Mouse (Mus musculus) erythroblast, adult 5-6 weeks (primary cell): ENCODE results near the gene Ccdc155. TPM values are rescaled to one million over a fixed set of nuclear protein-coding genes. Genes with fewer than 3 reads are reported as not detected.

Experiments
- ATAC-seq: replicated peaks from 2 replicates; pipeline ENCODE4 v1.8.0; 2016; ENCODE audit warnings: moderate number of reproducible peaks, mild to moderate bottlenecking, moderate TSS enrichment, inconsistent platforms; ENCODE audit not compliant: poor library complexity, low FRiP score, severe bottlenecking
- total RNA-seq, 2 experiments: library from RNA; stranded (forward) in 1 of 2; stranded (reverse) in 1 of 2; fragments of 150-400 nt in 1 of 2; fragments of 200-764, 138-1000 nt in 1 of 2; gene quantifications; 2 replicates each; pipeline versions ENCODE4 v1.2.3 to v1.2.4; 2015 to 2017; ENCODE audit warnings: low replicate concordance in 2 of 2

The Ccdc155 gene
- total RNA-seq, 2 experiments from 2014 or later = not detected

DNA sequence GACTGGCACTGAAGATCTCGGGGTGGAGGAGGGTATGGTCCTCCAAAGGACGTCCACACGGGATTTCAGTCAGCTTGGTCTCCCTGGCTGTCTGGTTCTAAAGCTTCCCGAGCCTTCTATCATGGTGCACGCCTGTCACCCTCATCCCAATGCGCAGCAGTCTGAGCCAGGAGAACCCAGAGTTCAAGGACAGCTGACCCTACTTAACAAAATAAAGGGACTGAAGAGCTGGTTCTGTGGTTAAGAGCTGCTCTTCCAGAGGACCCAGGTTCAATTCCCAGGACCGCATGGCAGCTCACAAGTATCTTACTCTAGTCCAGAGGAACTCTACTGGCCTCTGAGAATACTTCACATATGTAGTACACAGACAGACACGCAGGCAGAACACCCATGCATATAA is 24.4 kb upstream of the Ccdc155 start:
- no peak for ATAC-seq

DNA sequence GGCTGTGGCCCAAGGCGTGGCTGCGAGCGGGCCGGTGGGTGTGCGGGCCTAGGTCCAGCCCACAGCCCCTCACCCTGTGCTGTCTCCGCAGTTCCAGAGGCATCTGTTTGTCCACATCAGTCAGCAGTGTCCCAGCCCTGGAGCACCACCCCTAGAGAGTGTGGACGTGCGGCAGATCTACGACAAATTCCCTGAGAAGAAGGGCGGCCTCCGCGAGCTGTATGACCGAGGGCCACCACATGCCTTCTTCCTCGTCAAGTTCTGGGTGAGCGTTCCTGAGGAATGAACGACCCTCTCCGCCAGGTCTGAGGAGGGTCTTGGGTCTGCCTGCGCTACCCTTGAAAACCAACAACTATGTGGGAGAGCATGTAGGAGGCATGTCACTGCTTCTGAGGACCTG is 23.9 kb upstream of the Ccdc155 start:
- no peak for ATAC-seq

DNA sequence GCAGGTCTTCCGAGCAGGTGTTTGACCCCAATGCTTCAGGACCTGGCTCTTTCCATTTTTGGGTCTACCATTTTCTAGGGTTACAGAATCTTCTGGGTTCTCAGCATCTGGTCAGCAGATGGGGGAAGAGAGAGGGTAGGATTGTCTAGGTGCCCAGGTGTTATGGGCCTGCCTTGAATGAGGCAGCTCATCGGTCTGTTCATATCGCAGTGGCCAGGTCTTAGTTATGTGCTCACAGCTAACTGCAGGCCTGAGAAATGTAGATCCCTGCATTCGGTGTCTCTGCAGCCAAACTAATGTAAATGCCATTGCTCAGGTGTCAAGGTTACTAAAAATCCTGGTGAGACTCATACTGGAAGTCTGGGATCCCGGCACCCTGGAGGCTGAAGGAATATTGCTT is 21.7 kb upstream of the Ccdc155 start:
- ATAC-seq = no peak

DNA sequence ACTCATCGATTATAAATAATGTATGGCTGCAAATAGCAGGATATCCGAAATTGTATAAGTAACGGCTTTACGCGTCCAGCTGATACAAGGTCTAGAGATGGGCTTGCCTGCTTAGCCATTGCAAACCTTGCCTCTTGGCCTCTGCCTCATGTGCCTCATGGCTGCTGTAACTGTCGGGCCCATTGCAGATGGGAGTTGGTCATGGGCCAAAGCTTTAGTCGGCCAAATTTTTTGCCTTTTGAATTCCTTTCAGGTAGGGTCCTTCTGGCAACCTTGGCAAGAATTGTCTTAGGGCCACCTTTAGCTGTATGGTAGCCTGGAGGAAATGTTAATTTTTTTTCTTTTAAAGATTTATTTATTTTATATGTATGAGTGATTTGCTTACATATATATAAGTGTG is 20.1 kb upstream of the Ccdc155 start:
- no peak for ATAC-seq

DNA sequence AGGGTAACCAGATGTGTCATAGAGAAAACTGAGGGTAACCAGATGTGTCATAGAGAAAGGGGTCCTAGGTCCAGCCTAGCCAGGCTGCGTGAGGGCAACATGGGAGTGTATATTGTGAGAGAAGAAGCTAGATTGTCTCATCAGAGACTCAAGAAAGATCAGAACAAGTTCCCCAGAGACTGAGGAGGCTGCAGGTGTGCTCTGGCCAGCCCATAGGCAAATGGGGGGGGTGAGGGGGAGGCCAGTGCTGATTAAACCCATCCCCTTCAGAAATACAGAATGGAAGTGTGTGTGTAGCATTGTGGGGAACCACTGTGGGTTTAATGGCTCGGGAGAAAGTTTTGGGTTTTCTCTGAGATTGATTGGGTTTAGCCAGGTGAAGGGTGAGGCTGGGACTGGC is 17.0 kb upstream of the Ccdc155 start:
- no peak for ATAC-seq

DNA sequence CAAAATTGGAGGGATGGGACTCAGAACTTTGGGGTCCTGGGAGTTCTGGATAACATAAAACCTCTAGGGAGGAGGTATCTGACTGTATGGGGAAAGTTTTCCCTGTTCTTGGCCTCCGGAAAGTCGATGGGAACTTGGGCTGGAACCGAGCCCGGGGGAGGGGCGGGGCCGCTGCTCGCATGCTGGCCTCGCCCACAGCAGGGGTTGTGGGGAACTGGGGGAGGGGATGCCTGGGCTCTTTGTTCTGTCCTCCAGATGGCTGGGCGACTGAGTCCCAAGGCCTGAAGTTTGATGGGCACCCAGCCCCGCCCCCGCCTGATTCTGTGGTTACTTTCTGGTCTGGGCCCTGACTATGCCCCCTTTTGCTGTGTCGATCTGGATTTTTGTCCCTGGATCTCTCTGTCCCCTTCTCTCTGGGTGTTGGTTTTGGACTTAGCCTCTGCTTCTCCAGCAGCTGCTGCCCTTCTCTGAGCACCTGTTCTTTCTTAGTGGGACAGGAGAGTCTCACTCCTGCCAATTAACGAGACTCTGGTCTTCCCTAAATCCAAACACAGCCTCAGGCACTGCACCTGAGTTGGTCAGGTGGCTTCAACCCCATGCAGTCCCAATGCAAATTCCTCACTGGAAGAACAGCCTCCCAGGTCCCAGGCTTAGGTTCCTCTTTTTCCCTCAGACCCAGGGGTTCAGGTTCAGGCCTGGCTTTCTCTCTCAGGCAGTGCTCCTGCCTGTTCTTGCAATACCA is 11.9 kb upstream of the Ccdc155 start:
- ATAC-seq = no peak

DNA sequence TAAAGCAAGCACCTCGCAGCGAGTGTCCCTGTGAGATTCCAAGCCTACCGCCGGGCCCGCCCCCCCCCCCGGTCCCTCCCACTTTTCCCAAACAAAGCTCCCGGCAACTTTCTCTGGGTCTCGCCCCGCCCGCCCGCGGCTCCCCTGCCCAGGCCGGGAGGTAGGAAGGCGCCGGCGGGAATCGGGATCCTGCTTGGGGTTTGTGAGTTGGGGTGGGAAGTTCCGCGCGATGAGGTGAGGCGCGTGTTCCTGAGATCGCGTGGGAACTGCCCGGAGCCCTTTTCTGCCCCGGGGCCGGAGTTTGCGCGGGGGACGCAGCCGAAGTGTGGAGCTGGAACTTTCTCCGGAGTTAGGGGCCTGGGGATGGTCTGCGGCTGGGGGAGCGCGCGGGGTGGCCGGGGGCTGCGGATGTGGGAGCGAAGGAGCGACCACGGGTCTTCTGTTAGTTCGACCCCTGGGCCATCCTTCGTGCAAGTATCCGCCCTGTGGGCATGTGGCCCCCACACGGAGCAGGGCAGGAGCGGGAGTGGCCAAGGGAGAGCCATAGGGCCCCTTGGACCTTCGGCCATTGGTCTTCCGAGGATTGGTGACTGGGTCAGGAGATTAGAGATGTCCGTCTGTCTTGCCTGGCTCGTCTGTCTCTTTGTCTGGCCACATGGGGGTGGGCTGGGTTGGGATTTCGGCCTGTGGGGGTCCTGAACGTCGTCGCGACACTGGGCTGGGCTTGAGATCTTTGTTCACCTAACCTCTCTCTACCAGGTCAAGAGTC is 11.2 kb upstream of the Ccdc155 start, which contains the start of gene Tead2:
TSS of gene Tead2 (plus strand) at position 81 of the 769 bp plus-strand sequence.
- no peak for ATAC-seq

DNA sequence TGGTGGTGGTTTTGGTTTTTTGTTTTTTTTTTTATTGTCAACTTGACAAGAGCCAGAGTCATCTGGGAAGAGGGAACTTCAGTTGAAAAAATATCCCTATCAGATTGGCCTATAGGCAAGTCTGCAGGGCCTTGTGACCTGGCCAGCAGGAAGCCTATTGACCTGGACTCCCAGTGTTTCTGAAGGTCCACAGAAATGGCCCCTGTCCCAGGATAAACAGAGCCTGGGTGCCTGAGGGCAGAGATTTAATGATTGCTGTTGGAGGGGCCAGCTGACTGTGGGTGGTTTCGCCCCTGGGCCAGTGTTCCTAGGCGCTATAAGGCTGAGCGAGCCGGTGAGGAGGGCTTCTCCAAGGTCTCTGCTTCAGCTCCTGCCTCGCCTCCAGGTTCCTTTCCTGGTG is 9.0 kb upstream of the Ccdc155 start:
- no peak for ATAC-seq

DNA sequence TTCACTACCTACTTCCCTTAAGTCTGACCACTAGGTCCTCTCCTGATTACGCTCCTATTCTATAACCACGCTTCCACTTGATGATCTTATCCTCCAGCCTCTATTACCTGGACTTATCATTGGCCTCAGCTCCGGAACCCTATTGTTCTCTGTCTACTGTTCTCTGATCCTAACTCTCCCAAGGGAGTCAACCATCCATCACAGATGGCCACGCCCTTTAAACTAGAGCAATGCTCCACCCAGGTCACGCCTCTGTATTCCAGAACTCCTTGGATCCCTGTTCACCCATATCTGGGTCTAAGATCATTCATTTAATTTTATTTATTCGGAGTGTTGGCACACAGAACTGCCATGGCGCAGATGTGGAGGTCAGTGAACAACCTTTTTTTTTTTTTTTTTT is 7.7 kb upstream of the Ccdc155 start:
- ATAC-seq = 0 out of 2 replicates have a peak, but pooled peaks have one; percentile 20

DNA sequence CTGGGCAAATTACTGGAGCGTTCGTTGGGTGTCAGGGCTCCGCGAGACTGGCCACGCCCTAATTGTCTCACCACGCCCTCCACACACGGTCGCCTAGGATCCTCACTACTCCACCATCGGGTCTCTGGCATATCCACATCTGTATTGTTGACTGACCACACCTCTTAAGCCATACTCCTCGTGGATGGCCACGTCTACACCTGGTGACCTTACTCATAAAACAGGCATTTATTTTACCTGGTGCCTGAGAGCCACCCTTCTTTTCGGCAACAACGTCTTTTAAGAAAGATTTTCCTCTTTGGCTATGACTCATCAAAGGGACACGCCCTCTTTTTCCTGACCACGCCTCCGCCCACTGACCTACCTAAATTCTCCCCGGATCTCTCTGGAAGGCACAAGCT is 7.2 kb upstream of the Ccdc155 start, which contains the start of gene Dkkl1:
TSS of gene Dkkl1 (minus strand) at position 297 of the 401 bp plus-strand sequence.
- ATAC-seq = peak; percentile 86

DNA sequence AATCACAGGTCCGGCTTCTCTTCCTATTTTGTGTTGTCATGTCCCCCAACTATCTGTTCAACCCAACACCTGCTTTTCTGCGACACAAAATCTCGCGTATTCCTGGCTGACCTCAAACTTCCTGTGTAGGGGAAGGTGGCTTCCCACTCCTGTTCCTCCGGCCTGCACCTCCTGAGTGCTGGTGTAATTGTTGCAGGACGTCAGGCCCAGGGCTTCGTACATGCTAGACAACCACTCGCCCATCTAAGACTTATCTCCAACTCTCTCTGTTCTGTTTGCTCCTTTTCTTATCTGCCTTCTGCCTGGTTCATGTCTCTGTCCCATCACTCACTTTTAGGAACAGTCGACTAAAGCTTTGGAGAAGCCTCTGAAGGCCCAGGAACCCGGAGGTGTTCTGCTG is 6.4 kb upstream of the Ccdc155 start:
- no peak for ATAC-seq

DNA sequence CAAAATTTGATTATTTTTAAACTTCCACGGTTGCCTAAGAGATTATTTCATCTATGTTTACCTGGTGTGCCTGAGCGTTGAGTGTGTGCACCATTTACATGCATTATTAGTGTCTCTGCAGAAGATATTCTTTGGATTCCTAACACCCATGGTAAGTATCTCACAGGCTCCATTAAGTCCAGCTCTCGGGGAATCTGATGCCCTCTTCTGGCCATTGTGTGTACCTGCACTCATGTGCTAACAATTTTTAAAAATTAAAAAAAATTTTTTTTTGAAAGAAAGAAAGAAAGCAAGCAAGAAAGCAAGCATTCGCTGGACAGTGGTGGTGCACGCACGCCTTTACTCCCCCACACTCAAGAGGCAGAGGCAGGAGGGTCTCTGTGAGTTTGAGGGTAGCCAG is 3.6 kb upstream of the Ccdc155 start:
- no peak for ATAC-seq

DNA sequence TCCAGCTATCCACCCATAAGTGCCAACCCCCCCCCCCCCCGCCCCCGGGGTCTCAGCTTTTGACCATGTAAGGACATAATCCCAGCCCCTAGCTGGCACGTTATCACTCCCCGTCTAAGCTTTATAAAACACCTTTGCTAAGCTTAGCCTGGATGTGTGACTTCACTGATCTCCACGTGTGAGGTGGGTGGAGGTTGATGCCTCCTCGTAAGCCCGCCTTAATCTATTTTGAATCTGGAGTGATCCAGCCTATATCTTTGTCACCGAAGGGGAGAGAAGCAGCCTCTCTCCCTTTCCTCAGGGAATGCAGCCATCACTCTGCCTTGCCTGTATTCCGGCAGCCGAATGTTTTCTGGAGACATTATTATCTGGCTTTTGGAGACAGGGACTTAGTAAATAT is 2.0 kb downstream of the Ccdc155 start:
- ATAC-seq = no peak

DNA sequence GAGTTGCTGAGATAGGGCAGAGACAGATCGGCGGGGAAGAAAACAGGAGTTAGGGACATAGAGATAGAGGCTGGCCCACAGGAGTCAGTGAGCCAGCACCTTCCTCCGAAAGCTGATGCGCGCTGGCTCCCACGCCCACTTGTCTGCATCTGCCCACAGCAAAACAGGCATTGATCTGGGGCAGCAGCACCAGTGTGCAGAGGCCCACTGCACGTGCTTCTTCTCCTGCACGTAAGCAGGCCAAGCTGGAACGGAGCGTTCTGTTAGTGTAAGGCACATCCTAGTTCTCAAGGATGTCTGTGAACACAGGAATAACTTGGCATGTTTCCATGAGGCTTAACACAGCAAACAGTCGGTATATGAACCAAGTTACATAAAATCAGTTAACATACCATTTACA is 5.7 kb downstream of the Ccdc155 start:
- no peak for ATAC-seq

DNA sequence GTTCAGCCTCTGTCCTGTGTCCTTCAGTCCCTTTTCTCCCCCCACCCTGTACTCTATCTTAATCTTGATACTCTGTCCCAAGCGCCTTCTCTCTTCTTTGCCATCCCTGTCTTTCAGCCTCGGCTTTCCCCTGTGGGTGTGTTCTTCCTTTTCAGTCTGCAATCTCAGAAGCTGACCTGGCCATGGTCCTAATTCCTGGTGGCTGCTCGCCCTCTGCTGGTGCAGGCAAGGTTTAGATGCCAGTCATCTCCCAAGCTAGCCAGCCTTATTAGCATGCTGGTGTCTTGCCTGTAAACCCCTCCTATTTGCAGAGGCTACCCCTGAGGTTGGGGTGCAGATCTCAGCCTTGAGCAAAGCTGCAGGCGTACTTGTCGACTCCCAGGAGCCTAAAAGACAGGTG is 6.3 kb downstream of the Ccdc155 start:
- no peak for ATAC-seq

DNA sequence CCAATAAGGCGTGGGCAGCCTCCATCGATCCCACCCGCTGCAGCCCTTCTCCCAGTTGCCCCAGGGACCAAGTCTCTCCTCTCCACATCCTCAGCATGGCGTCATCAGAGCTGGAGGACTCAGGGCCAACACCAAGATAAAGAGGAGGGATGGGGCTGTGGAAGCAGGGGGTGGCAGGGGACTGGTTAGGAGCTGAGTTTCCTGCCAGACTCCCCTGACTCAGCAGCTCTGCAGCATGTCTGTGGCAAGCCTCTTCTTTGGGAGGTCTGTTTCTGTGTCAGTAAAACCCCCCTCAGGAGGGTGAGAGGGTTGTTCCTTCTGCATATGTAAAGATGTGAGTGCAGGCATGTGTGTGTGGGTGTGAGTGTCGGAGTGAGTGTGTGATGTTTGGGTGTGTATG is 7.7 kb downstream of the Ccdc155 start:
- ATAC-seq = no peak

DNA sequence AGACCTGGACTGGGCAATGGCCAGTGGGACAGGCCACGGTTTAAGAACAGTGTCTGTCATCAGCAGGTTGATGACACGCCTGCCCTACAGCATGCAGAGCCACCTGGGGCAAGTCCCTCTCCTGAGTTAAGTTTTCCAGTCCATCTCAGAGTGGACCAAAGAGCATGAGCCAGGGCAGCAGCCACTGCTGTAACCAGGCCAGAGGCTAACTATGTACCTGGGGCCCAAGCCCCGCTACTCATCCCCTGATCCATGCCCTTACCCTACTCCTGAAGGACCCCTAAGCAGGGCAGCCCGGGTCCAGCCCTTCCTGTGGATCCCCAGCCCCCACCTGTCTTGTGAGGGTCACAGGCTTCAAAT is 8.5 kb downstream of the Ccdc155 start:
- no peak for ATAC-seq

DNA sequence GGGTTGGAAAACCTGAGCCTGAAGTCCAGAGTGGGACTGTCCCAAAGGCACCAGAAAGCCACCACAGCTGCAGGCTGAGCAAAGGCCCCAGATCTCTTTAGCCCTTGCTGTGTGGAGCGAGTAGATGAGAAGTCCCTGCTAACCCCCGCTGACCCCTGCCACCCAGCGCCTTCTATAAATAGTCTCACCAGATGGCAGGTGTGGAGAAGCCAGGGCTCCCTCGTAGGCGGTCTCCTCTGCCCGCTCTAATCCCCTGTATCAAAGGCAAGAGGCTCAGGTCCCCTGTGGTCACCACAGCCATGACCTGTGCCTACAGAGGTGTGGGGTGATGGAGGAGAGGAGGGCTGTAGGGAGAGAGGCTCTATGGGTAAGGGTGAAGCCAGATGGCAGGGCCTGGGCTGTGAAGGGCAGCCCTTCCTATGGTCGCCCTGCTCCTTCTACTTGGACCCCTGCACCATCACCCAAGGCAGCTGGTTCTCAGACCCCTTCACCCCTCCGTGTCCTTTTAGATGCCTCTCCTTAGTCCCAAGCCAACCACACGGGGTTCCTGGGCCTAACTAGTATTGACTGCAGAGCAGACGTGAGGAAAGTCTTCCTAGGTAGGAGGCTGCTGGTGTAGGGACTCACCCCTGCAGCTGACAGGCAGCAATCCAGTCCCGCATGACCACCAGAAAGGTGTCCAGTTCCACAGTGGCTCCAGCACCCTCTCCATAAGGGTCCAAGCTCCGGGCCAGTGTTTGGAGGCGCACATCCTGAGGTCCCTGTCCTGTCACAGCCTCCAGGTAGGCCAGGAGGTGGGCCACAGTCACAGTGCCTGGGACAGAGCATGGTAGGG is 9.1 kb downstream of the Ccdc155 start:
- no peak for ATAC-seq

DNA sequence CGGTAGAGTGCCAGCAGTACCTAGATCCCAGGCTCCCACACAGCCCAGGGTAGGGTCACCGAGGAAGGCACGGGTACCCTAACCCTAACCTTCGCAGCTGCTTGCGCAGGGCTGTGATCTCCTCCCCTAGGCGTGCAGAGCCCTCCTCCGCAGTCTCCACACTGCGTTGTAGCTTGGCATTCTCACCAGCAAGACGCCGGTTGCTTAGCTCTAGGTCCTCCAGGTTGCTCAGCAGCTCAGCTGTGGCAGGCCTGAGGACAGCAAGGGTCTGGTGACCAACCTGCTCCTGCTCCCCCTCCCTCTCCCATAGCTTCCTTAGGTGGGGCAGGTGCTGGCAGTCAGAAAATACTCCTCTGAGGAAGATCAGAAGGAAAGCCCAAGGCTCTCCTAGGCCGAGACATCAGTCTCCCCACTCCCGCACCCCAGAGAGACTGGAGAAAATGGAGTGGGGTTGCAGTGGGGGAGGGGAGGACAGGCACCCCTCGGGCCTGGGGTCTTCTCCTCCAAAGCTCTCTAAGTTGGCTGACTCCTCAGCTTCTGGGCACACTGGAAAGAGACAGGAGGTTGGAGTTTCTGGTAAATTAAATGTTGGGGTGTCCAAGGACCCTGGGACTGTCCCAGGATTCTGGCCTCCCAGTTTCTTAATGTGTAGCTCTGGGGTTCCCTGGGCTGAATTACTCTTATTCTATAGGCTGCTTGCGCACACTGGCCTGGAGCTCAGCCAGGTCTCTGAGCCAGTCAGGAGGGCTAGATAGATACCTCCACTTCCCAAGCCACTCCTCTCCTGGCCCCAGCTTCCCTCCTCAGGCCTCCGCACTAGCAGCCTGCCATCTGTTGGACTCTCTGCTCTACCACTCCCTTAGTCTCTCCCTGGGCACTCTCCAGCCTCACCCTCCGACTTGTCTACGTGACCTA is 10.6 kb downstream of the Ccdc155 start:
- 0 out of 2 replicates have a peak, but pooled peaks have one; percentile 36 for ATAC-seq
